Mouse (Mus musculus): ENCODE results near the gene Tomm6. TPM values are rescaled to one million over a fixed set of nuclear protein-coding genes. Genes with fewer than 3 reads are reported as not detected.

Tomm6 gene
- polyA plus RNA-seq, 1 experiment: 221 TPM

GRCm38 (mm10) chr17:47726566-47726965, 38.4 kb upstream of the Tomm6 start, which contains the start of gene Pgc:
TSS of gene Pgc (plus strand) at chr17:47726842.
- no peak within 1 kb of the TSS for H3K9ac ChIP-seq (ENCODE audit: low read depth, poor library complexity, severe bottlenecking)
- TF ChIP-seq POLR2A (IDR thresholded peaks at IDR 0.05; ENCODE audit: insufficient read depth, low read length) (no peak), CTCF (IDR thresholded peaks at IDR 0.05; ENCODE audit: low read depth, low read length) (no peak), EP300 (IDR thresholded peaks at IDR 0.05; ENCODE audit: insufficient read depth, low read depth, low read length) (no peak)
- H3K27ac ChIP-seq (ENCODE audit: insufficient read depth, low read length): no peak within 1 kb of the TSS
- peaks cover 13% of the 10 kb centered on the region for H3K4me1 ChIP-seq (ENCODE audit: control insufficient read depth, insufficient read depth, low read length)
- no peaks in the 10 kb centered on the region for H3K36me3 ChIP-seq (ENCODE audit: control insufficient read depth, insufficient read depth, low read length, poor library complexity, severe bottlenecking)
- no peaks in the 10 kb centered on the region for H3K27me3 ChIP-seq (ENCODE audit: control insufficient read depth, insufficient read depth, low read length, poor library complexity, severe bottlenecking)
- H3K4me3 ChIP-seq (ENCODE audit: low read depth, low read length): no peak within 1 kb of the TSS
- H3K9me3 ChIP-seq (replicated peaks; ENCODE audit: control insufficient read depth, insufficient read depth, low read length, poor library complexity, severe bottlenecking): no peaks in the 10 kb centered on the region

GRCm38 (mm10) chr17:47721183-47721582, 33.0 kb upstream of the Tomm6 start:
- peaks cover 3% of the 10 kb centered on the region for H3K4me1 ChIP-seq (ENCODE audit: control insufficient read depth, insufficient read depth, low read length)
- H3K36me3 ChIP-seq (ENCODE audit: control insufficient read depth, insufficient read depth, low read length, poor library complexity, severe bottlenecking): no peaks in the 10 kb centered on the region
- no peak overlapping the region for H3K9ac ChIP-seq (ENCODE audit: low read depth, poor library complexity, severe bottlenecking)
- H3K9me3 ChIP-seq (replicated peaks; ENCODE audit: control insufficient read depth, insufficient read depth, low read length, poor library complexity, severe bottlenecking): no peaks in the 10 kb centered on the region
- no peak for TF ChIP-seq CTCF (IDR thresholded peaks at IDR 0.05; ENCODE audit: low read depth, low read length)
- TF ChIP-seq EP300 (IDR thresholded peaks at IDR 0.05; ENCODE audit: insufficient read depth, low read depth, low read length): no peak
- TF ChIP-seq POLR2A (IDR thresholded peaks at IDR 0.05; ENCODE audit: insufficient read depth, low read length): no peak
- no peak overlapping the region for H3K4me3 ChIP-seq (ENCODE audit: low read depth, low read length)
- no peaks in the 10 kb centered on the region for H3K27me3 ChIP-seq (ENCODE audit: control insufficient read depth, insufficient read depth, low read length, poor library complexity, severe bottlenecking)
- H3K27ac ChIP-seq (ENCODE audit: insufficient read depth, low read length): no peak overlapping the region

- H3K9me3 ChIP-seq (replicated peaks; ENCODE audit: control insufficient read depth, insufficient read depth, low read length, poor library complexity, severe bottlenecking): no peaks in the 10 kb centered on the region
- H3K4me3 ChIP-seq (ENCODE audit: low read depth, low read length): no peak overlapping the region
- H3K4me1 ChIP-seq (ENCODE audit: control insufficient read depth, insufficient read depth, low read length): peaks cover 19% of the 10 kb centered on the region
- H3K36me3 ChIP-seq (ENCODE audit: control insufficient read depth, insufficient read depth, low read length, poor library complexity, severe bottlenecking): no peaks in the 10 kb centered on the region
- H3K27me3 ChIP-seq (ENCODE audit: control insufficient read depth, insufficient read depth, low read length, poor library complexity, severe bottlenecking): no peaks in the 10 kb centered on the region
- no peak overlapping the region for H3K27ac ChIP-seq (ENCODE audit: insufficient read depth, low read length)
- H3K9ac ChIP-seq (ENCODE audit: low read depth, poor library complexity, severe bottlenecking): no peak overlapping the region
- no peak for TF ChIP-seq CTCF (IDR thresholded peaks at IDR 0.05; ENCODE audit: low read depth, low read length)
Observed at GRCm38 (mm10) chr17:47715037-47715436, 26.9 kb upstream of the Tomm6 start.

- 0 out of 2 replicates have a peak, but pooled peaks have one; percentile 5 for TF ChIP-seq EP300 (IDR thresholded peaks at IDR 0.05; ENCODE audit: insufficient read depth, low read depth, low read length)
- TF ChIP-seq CTCF (IDR thresholded peaks at IDR 0.05; ENCODE audit: low read depth, low read length): no peak
- no peak for TF ChIP-seq POLR2A (IDR thresholded peaks at IDR 0.05; ENCODE audit: insufficient read depth, low read length)
- Histone ChIP-seq H3K36me3 (ENCODE audit: control insufficient read depth, insufficient read depth, low read length, poor library complexity, severe bottlenecking) (no peaks in the 10 kb centered on the region), H3K9ac (ENCODE audit: low read depth, poor library complexity, severe bottlenecking) (no peak overlapping the region), H3K4me3 (ENCODE audit: low read depth, low read length) (peak overlapping the region; percentile 34), H3K4me1 (ENCODE audit: control insufficient read depth, insufficient read depth, low read length) (peaks cover 21% of the 10 kb centered on the region), H3K27me3 (ENCODE audit: control insufficient read depth, insufficient read depth, low read length, poor library complexity, severe bottlenecking) (no peaks in the 10 kb centered on the region), H3K9me3 (replicated peaks; ENCODE audit: control insufficient read depth, insufficient read depth, low read length, poor library complexity, severe bottlenecking) (no peaks in the 10 kb centered on the region), H3K27ac (ENCODE audit: insufficient read depth, low read length) (peak overlapping the region; percentile 73)
Observed at GRCm38 (mm10) chr17:47712889-47713571, 24.8 kb upstream of the Tomm6 start.

GRCm38 (mm10) chr17:47711883-47712282, 23.7 kb upstream of the Tomm6 start:
- H3K9ac ChIP-seq (ENCODE audit: low read depth, poor library complexity, severe bottlenecking): no peak overlapping the region
- no peaks in the 10 kb centered on the region for H3K9me3 ChIP-seq (replicated peaks; ENCODE audit: control insufficient read depth, insufficient read depth, low read length, poor library complexity, severe bottlenecking)
- TF ChIP-seq POLR2A (IDR thresholded peaks at IDR 0.05; ENCODE audit: insufficient read depth, low read length): no peak
- TF ChIP-seq EP300 (IDR thresholded peaks at IDR 0.05; ENCODE audit: insufficient read depth, low read depth, low read length): no peak
- no peak for TF ChIP-seq CTCF (IDR thresholded peaks at IDR 0.05; ENCODE audit: low read depth, low read length)
- H3K27me3 ChIP-seq (ENCODE audit: control insufficient read depth, insufficient read depth, low read length, poor library complexity, severe bottlenecking): no peaks in the 10 kb centered on the region
- no peaks in the 10 kb centered on the region for H3K36me3 ChIP-seq (ENCODE audit: control insufficient read depth, insufficient read depth, low read length, poor library complexity, severe bottlenecking)
- peak overlapping the region; percentile 81 for H3K27ac ChIP-seq (ENCODE audit: insufficient read depth, low read length)
- H3K4me1 ChIP-seq (ENCODE audit: control insufficient read depth, insufficient read depth, low read length): peaks cover 22% of the 10 kb centered on the region
- no peak overlapping the region for H3K4me3 ChIP-seq (ENCODE audit: low read depth, low read length)

- Histone ChIP-seq H3K36me3 (ENCODE audit: control insufficient read depth, insufficient read depth, low read length, poor library complexity, severe bottlenecking) (no peaks in the 10 kb centered on the region), H3K4me1 (ENCODE audit: control insufficient read depth, insufficient read depth, low read length) (peaks cover 24% of the 10 kb centered on the region), H3K9me3 (replicated peaks; ENCODE audit: control insufficient read depth, insufficient read depth, low read length, poor library complexity, severe bottlenecking) (no peaks in the 10 kb centered on the region), H3K27me3 (ENCODE audit: control insufficient read depth, insufficient read depth, low read length, poor library complexity, severe bottlenecking) (no peaks in the 10 kb centered on the region), H3K4me3 (ENCODE audit: low read depth, low read length) (no peak overlapping the region), H3K27ac (ENCODE audit: insufficient read depth, low read length) (peak overlapping the region; percentile 71), H3K9ac (ENCODE audit: low read depth, poor library complexity, severe bottlenecking) (0 out of 2 replicates have a peak overlapping the region, but pooled peaks have one; percentile 5)
- TF ChIP-seq POLR2A (IDR thresholded peaks at IDR 0.05; ENCODE audit: insufficient read depth, low read length) (no peak), EP300 (IDR thresholded peaks at IDR 0.05; ENCODE audit: insufficient read depth, low read depth, low read length) (peak; percentile 87)
Observed at GRCm38 (mm10) chr17:47710036-47710435, 21.9 kb upstream of the Tomm6 start.

Measured in ES-Bruce4 (cell line).